Mouse (Mus musculus) left cerebral cortex, adult 8-10 months (tissue): ENCODE data around the gene Fam208b. TPM values are rescaled to one million over a fixed set of nuclear protein-coding genes. Genes with fewer than 3 reads are reported as not detected.
"Not testable (repeated sequence)": the region's sequence is repeated elsewhere in the genome, so short reads cannot be mapped to it uniquely, and the experiment has no call there.

Source experiments
- DNase-seq, 2 experiments: peaks; one replicate each; pipeline ENCODE4 v3.0.0; 2022; ENCODE audit warnings: low spot score in 2 of 2
- total RNA-seq, 4 experiments: library from RNA; stranded (reverse); gene quantifications; 2 replicates each; pipeline ENCODE4 v1.2.4; 2022

The Fam208b gene
- total RNA-seq, 4 experiments from 2014 or later = 24.8 to 28.9 (median 25.6) TPM

- no peak for DNase-seq
Measured at GRCm38 (mm10) chr13:3563953-3564352, 47.0 kb downstream of the Fam208b start.

DNA sequence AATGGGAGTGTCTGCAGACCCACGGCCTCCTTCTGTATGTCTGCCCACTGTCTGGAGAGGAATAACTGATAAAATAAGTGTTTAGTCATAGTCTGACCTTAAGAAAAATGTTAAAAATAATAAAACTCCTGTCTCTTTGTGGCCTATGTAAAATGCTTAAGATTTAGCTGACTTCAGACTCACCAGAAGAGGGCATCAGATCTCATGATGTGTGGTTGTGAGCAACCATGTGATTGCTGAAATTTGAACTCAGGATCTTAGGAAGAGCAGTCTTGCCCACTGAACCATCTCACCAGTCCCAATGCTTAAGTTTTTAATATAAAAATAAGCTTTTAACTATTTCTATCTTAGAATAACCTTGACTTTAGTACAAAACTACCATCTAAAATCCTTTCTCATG is 47.8 kb downstream of the Fam208b start:
- no peak for DNase-seq

GRCm38 (mm10) chr13:3547856-3548255 is 63.1 kb downstream of the Fam208b start:
- no peak for DNase-seq

GRCm38 (mm10) chr13:3547410-3547809 is 63.5 kb downstream of the Fam208b start:
- no peak for DNase-seq

- DNase-seq = no peak
Measured at GRCm38 (mm10) chr13:3544925-3545324, 66.0 kb downstream of the Fam208b start.

DNA sequence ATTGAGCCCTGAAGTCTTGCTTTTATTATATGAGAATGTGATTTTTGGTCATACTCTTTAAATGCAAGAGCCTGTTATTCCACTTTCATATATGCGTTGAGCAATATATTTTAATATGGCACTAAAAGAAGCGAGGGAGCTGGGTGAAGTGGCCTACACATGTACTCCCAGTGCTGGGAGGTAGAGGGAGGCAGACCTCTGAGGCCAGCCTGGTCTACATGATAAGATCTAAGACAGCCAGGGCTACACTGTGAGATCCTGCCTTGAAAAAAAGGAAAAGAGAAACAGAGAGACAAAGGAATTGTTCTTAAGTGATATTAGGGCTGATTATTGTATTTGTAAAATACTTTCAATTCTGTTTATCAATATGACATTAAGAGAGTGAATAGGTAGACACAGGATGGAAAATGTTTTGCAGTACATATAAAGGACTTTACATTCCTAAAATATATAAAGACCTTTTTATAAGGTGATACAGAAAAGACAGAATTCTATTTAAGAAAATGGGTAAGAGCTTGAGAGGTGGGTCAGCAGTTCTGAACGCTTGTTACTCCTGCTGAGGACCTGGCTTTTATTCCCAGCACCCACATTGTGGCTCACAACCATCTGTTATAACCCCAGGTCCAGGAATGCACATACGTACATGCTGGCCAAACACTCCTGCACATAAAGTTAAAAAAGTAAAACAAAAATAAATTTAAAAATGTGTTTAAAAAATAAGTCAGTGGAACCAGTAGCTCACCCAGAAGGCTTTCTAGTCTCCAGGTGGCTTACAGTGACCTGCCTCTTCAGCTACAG is 66.6 kb downstream of the Fam208b start:
- DNase-seq = no peak

DNA sequence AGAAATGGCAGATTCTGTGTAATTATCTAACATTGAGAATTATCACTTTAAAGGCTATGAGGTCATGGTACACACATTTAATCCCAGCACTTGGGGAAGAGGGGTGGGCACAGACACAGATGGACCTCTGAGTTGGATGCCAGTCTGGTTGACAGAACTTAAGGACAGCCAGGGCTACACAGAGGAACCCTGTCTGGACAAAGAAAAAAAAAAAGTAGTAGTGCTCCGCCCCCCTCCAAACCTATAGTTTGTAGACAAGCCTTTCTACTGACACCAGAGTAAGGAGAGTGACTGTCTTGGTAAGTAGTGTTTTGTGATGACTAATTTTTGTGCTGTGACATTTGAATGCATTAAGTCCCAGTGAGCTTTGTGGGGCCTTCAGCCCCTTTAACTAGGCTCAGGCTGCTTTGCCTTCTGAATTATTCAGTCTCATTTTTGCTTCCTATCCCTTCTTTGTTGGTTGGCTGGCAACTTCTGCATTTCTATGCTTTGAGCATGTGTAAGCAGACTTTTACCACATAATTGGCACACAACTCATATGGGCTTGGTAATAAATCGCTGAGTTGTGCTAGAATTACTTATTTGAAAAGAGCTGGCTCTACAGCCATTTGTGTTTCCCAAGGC is 69.6 kb downstream of the Fam208b start:
- DNase-seq = no peak

- DNase-seq = no peak
Measured at GRCm38 (mm10) chr13:3540166-3540565, 70.7 kb downstream of the Fam208b start.

DNA sequence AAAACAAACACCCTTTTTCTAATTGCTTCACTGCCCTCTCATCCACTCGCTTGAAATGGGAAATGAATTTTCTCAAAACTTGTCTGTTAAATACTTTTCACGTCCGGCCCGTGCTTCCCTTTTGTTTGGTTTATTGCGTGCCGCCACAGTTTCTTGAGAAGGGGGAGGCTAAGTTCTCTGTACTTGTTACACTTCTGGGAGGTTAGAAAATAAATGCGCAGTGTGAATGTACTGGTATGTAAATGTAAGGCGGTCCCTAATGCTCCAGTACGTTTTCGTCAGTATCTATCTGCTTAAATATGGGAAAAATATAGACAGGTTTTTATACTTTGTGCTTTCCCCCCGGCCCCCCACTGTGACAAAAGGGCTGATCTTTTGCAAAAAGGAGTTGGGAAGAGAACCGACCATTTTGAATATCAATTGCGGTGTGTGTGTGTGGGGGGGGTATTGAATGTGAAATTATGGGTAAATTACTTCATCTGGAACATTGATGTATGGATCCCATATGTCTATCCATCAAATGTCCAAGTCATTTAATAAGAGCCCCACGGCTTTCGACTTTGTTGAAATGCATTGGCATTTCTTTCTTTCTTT is 71.8 kb downstream of the Fam208b start:
- no peak for DNase-seq

DNA sequence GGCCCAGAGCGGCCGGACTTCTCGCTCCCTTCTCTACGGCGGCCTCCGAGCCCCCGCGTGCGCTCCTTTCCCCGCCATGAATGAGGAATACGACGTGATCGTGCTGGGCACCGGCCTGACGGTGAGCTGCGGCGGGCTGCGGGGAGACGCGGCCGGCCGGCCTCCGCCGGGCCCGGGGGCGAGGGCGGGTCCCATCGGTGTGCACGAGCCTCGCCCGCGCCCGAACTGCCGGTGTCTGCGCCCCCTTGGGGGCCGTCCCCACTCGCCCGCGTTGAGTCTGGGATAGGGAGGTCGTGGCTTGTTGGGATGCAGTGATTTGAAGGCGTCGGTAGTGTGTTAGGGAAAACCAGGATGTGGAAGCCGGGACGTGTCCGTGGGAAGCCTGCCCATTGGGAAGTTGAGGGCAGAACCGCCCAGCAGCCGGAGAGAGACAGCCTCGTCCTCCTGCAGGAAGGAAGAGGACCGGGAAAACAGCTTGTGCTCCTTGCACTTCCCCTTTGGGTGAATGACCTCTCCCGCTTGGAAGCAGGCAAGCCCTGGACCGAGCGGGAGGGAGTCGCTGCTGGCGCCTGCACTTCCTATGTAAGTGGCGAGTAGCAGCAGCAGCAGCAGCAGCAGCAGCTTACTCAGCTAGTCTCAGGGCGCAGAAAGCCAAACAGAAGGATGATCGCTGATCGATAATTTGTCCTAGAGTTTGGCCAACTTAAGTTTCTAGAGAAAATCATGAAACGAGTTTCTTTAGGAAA is 72.5 kb downstream of the Fam208b start:
- peak; percentile 54 to 57 for DNase-seq

DNA sequence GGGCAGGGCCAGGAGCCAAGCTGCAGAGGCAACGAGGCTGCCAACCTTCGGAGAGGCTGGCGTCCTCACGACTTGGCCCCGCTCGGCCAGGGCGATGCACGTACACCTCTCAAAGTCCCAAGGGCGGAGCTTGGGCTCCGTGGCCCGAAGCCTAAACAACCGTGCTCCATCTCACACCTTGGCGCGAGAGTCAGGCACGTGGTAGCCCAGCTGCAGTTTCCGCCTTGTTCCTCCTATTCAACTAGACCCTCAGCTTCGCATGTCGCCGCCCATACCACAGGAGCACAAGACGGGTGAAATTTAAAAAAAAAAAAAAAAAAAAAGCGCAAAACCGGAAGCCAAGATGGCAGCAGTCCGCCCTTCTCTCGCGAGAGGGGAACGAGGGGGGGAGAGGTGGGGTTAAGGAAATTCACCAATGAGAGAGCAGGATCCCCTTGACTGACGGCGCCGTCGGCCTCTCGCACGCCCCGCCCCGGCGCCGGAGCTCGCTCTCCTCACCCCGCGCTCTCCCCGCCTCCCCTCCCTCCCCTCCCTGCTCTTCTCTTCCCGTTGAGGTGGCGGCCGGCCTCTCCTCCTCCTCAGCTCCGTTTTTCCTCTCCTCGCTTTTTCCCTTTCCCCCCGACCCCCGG is 73.2 kb downstream of the Fam208b start, which contains the start of gene Gdi2:
Gdi2 (plus strand) TSS at position 470 of the 629 bp plus-strand sequence.
- DNase-seq = peak; percentile 69 to 92

GRCm38 (mm10) chr13:3534146-3534545 is 76.8 kb downstream of the Fam208b start:
- DNase-seq = no peak

- no peak for DNase-seq
Measured at GRCm38 (mm10) chr13:3532451-3532850, 78.5 kb downstream of the Fam208b start.

DNA sequence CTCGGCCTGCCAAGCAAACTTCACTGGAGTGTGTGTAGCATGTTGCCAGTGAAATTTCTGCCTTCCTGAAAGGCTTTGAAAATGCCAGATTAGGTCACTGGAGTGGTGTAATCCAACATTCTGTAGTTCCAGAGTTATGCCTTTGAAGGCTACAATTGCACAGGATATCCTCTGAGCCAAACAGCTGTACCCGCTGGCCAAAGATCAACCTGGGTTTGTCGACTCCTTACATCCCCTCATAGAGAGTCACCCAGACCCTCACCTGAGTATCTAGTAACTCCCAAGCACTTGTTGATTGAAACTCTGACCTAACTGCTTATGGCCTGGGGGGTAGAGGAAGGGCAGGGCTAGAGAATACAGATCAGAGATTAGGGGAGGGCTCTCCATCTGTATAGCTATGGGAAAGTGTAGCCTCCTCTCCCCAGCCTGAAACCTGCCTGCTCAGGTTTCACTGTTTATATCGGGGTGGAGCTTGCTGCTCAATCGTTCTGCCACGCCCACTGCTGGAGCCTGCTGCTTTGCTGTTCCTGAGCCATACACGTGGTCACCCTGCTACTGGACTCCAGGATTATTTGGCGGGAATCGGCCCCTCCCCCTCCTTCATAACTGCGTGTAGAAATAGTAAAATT is 79.1 kb downstream of the Fam208b start:
- no peak for DNase-seq

DNA sequence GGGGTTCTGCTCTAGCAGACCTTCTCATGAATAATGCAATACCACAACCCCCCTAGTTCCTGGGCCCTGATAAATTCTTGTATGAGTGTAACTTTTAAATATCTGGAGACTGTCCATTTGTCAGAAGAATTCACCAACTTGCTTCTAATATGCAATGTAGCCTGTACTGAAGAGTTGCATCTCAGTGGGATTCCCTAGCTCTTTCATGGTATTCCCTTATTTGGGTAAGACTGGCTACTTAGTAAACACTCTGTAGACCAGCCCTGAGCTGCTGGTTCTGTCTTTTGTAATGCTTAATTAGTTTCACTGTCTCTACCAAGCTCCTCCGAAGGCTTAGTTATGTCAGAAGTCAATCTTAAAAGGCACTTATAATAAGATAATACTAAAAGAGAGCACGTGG is 79.7 kb downstream of the Fam208b start:
- not testable (repeated sequence) for DNase-seq

DNA sequence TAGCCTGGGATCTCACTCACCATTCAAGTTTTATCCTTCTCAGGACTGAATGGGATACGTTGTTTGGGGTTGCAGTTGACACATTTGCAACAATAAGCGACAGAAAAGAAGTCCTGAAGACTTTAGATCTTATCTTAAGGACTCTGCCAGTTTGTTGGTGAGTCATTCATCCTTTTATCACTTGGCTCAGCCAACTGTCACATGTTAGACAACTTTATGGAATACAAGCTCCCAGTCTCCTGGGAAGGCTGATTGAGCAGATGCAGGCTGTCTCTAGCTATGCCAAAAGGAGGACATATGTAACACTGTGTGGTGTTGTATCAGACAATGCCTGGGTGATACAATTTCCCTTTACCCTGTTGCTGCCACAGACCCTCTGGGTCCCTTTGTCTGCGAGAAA is 80.5 kb downstream of the Fam208b start:
- no peak for DNase-seq

GRCm38 (mm10) chr13:3526328-3526727 is 84.6 kb downstream of the Fam208b start:
- no peak for DNase-seq

DNA sequence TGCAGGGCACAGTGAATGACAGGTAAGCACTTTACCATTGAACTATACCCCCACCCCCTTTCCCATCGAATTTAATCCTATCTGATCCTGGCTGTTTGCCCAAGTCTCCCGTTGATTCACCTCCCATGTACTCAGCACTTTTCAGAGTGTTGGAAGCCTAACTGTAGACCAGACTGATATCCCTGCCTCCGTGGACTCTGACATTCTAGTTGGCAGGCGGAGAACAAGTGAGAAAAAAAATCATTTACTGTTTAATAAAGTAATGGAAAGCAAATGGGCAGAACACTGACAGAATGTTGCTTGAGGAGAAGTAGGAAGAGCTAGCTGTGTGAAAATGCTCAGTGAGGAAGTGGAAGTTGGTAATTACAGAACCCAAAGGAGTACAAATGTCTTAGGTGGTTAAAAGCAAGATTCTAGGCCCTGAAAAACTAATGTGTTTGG is 85.3 kb downstream of the Fam208b start:
- DNase-seq = no peak

GRCm38 (mm10) chr13:3523946-3524345 is 87.0 kb downstream of the Fam208b start:
- DNase-seq = no peak

DNA sequence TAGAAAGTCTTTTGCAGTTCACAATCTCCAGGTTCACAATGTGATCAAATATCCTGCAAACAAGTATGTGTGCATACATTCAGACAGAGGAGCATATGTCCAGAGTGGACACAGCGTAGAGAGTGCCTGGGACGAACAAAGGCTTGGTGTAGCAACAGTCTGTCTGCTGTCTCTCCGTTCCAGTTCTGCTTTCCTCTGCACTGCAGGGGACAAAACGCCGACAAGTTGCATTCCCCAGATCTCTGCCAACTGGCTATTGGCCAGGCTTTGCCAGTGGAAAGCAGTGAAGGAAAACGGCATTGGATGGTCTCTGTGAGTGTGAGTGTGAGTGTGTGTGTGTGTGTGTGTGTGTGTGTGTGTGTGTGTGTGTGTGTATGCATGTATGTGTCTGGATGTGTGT is 87.4 kb downstream of the Fam208b start:
- no peak for DNase-seq

- not testable (repeated sequence) for DNase-seq
Measured at GRCm38 (mm10) chr13:3519994-3520393, 90.9 kb downstream of the Fam208b start.
